Mouse (Mus musculus): Measurements from ENCODE around the gene Atp8b2.
A peak's percentile ranks its signal among the peaks of the same experiment; 100 is the strongest.

Atp8b2 gene

DNA sequence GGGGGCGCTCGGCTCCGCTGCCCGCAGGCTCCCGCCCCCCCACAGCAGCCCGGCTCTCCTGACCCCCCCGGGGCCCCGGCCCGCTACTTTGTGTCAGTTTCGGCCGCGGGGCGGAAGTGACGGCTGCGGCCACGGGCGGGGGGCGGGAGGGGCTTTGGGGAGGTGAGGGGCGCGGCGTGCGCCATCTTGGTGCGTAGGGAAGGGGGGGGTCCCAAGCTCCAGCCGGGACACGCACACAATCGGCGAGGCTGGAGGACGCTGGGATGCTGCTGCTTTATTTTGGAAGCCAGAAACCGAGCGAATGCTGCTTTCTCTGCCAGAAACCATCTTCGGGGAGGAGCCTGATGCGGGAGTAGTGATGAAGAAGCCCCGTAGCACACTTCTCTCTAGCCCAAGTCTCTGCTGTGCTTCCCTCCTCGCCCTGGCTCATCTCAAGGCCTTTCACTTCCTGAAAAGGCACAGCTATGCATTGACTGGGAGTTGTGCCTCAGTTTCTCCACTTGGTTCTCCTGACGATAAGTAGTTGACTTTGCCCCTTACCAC, at the start of gene Atp8b2:
TSS of gene Atp8b2 (minus strand) at position 288 of the 543 bp plus-strand sequence.
- DNase-seq (ENCODE audit: low spot score in 2 of 2) = peak; percentile 26 to 74

DNA sequence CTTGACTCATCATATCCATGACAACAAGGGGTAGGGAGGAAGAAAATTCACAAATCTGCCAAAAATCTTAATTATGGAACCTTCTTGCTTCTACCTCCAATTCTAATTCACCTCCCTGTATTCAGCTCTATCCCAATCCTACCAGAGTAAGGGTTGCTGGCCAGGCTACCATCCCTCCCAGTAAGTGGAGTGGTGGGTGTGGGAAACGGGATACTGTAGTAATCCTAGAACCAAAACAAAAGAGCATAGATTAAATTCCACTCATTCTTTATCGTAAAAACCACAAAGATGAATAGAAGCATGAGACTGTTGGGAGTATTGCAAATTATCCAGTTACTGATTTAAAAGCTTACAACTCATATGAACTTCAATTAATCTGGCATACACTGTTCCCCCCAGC, 47.0 kb upstream of the Atp8b2 start:
- DNase-seq (ENCODE audit: low spot score in 2 of 2) = no peak

DNA sequence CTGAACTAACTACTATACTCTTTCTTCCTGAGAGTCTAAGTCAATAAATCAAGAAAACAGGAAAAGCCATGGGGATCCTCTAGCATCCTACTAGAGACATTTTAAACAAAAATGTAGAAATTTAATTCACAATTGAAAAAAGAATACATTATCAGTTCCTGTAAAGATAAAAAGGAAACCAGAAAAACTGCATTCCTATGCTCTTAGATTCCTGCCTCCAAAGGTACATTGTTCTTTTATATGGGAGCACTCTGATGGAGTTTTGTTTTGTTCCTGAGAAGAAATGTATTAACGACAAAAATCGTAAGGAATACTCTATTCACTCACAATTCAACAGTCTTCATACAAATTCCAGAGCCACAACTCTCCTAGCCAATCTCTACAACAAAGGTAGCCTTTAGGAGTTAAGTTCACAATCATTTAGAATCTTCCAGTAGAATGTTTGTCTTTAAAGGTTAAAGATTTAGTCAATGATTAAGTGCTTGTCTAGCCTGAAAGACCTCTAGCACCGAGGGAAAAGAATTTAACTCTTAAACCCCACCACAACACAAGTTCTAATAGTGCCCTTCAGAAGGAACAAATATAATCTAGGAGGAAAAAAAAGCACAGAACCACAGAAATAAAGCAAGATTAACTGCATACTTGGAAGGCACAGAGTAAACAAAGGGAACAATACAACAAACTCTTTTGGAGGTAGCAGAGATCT, 40.9 kb upstream of the Atp8b2 start:
- no peak for DNase-seq (ENCODE audit: low spot score in 2 of 2)

DNA sequence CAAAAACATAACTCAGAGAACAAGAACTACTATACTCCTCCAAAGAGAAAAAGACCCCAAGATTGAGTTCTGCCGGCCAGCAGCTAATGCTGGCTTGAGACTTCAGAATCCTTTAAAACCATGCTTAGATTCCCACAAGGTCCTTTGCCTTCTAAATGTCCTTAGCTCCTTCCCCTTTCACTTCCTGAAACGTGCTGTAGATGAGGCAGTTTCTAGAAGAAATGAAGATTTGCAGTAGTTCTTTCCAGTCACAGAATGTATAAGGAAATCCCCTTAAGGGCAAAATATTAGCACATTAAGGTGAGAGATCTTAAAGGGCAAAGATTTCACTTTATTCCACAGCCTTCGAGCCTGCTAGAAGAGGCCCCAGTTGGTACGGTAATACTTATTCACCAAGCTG, 36.5 kb upstream of the Atp8b2 start:
- DNase-seq (ENCODE audit: low spot score in 2 of 2) = no peak

DNA sequence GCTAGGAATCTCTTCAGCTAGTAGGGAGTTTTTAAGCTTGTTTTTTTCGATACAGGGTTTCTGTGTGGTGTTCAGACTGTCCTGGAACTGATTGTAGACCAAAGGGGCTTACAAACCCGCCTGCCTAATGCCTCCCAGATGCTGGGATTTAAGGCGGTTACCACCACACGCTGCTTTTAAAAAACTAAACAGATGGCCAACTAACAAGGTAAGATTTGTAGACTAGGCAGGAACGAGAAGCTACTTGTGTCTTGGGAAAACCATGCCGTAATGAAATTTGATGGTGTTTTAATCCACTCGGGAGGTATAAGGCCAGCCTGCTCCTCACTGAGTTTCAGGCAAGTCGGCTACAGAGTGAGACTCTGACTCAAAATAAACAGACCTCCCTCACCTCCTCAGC, 35.8 kb upstream of the Atp8b2 start:
- peak in 1 of 2 experiments; percentile 14 for DNase-seq (ENCODE audit: low spot score in 2 of 2)

DNA sequence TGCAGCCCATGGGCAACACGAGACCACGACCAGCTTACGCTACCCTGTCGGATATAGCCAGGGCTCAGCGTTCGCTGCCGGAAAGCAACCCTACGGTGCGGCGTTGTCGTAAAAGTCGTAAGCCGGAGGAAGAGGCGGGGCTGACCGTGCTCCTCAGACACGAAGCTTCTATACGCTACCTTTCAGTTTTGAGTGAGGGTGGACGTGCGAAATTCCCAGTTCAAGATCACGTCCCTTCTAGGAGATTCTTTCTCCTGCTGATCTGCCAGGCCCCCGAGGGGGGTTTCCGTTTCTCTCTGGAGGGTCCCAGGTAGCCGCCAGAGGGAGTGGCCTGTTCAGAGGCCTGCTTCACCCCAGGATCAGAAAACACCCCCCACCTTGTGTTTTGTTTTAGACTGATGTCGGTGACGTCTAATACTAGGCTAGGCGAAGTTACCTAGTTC, 35.3 kb upstream of the Atp8b2 start, which contains the start of gene Hax1:
TSS of gene Hax1 (minus strand) at position 169 of the 443 bp plus-strand sequence.
- DNase-seq (ENCODE audit: low spot score in 2 of 2) = peak; percentile 93 to 96

DNA sequence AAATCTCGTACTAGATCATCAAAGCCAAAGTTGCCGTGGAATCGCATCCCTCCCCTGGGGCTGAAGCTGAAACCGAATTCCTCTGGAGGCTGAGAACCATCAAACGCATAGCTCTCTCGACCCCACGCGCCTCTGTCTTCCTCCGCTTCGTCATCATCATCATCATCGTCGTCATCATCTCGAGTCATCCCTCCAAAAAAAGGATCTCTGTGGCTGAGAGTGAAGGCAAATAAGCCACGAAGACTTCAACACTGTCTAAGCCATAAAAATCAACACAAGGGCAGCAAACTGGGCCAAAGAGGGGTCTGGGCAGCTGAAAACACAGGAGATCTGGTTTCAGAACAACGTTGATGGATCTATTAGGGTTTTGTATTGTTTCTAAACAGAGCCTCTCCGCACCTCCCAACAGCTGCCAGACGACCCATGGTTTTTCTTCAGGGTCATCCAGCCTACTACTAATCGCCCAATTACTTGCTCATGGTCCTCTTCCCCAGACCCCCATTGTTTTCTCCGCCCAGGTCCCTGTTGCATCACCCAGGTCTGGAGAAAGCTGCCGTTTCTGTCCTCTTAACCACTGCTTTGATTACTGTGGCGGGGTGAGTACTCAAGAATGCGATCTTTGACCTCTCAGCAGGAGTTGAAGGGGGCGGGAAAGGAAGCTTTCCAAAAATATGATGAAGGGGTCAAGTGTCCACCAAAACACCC, 34.6 kb upstream of the Atp8b2 start:
- peak in 1 of 2 experiments; percentile 13 for DNase-seq (ENCODE audit: low spot score in 2 of 2)

DNA sequence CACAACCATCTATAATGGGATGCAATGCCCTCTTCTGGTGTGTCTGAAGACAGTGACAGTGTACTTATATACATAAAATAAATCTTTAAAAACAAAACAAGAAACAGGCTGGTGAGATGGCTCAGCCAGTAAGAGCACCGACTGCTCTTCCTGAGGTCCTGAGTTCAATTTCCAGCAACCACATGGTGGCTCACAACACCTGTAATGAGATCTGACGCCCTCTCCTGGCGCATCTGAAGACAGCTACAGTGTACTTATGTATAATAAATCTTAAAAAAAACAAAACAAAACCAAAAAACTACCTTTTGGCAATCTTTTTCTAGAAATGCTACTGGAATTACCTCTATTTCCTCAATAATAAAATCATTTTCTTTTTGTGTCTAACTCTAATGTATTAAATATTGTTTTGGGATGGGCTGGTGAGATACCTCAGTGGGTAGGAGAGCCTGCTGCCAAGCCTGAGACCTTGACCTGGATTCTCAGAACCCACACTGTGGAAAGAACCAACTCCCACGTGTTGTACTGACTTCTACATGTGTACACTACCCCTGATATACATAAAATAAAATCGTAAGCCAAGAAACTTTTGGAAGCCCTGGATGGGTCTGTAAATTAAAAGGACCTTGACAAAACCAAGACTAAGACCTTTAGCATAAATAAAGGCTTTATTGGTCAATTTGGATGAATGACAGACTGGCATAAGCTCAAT, 31.7 kb upstream of the Atp8b2 start:
- DNase-seq (ENCODE audit: low spot score in 2 of 2) = no peak

DNA sequence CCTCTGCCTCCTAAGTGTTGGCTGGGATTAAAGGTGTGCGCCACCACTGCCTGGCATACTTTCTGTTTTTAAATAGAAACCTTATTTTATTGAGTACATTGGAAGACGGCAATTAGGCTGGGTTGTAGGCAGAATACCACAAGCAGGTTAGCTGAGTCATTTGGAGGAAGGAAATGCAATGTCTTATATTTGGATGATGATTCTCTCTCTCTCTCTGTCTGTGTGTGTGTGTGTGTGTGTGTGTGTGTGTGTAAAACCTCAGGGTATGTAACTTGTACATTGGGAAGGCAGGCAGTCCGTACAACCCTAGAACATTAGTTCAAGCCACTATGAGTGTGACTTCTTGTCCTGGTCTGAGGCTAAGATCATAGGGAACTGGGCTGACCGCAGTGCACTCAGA, 24.5 kb upstream of the Atp8b2 start:
- no peak for DNase-seq (ENCODE audit: low spot score in 2 of 2)

DNA sequence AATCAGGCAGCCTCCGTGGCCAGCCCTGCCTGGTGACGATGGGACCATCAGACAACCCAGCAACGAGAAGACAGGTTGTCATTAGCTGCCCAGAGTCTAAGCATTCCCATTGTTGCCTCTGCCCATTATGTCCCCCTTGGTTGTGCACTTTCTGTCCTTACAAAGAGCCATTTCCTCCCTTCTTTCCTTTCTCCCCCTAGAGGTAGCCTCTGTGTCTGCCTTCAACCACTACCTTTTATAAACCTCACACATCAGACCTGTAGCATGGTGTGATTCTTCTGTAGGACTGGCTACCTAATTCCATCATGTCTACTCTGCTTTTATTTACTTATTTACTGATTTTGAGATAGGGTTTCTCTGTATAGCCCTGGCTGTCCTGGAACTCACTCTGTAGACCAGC, 23.9 kb upstream of the Atp8b2 start:
- no peak for DNase-seq (ENCODE audit: low spot score in 2 of 2)

DNA sequence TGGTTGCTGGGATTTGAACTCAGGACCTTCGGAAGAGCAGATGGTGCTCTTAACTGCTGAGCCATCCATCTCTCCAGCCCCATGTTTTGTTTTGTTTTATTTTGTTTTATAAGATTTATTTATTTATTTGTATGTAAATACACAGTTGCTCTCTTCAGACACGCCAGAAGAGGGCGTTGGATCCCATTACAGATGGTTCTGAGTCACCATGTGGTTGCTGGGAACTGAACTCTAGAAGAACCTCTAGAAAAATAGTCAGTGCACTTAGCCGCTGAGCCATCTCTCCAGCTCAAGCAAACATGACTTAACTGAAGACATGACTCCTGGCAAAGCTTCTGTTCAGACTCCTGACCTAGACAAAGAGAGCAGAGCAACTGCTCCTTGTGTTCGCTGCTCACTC, 19.1 kb upstream of the Atp8b2 start:
- DNase-seq (ENCODE audit: low spot score in 2 of 2) = no peak

DNA sequence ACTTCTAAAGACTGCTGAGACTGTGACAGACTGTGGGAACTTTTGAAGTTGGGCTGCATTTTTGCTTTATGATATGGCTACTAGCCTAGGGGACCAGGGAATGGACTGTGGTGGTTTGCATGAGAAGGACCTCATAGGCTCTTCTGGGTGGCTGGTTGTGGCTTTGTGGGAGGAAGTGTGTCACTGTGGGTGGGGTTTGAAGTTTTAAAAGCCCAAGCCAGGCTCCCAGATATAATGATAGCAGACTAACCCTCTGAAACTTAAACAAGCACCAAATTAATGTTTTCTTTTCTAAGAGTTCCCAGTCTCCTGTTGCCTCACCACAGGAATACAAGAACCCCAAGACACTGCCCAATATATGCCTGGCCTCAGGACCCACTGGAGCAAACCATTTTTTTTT, 13.6 kb upstream of the Atp8b2 start:
- no peak for DNase-seq (ENCODE audit: low spot score in 2 of 2)

DNA sequence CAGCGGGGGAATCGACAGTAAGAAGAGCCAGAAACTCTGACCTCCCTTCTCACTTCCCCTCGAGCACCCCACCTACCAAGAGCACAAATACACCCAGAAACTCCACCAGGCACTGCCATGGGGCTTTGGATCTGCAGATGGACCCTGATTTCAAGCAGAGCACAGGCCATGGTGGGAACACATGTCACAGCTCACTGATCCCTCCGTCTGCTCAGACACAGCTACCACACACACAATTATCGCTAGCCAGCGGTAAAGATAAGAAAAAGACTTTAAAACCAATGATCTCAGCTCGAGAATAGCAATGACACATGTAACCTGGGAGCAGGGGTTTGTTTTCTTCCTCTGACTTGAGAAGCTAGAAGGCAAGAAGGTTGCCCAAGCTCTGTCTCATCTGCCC, 5.2 kb upstream of the Atp8b2 start:
- DNase-seq (ENCODE audit: low spot score in 2 of 2) = no peak

DNA sequence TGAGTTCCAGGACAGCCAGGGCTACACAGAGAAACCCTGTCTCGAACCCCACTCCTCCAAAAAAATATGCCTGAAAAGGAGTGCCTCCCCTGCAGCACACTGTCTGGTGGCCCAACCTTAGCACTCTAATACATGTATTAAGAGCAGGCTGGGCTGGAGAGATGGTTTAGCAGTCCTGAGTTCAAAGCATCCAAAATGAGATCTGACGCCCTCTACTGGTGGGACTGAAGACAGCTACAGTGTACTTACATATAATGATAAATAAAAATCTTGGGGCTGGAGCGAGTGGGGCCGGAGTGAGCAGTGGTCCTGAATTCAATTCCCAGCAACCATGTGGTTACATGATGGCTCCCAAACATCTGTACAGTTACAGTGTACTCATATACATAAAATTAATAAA, 3.6 kb upstream of the Atp8b2 start:
- no peak for DNase-seq (ENCODE audit: low spot score in 2 of 2)

DNA sequence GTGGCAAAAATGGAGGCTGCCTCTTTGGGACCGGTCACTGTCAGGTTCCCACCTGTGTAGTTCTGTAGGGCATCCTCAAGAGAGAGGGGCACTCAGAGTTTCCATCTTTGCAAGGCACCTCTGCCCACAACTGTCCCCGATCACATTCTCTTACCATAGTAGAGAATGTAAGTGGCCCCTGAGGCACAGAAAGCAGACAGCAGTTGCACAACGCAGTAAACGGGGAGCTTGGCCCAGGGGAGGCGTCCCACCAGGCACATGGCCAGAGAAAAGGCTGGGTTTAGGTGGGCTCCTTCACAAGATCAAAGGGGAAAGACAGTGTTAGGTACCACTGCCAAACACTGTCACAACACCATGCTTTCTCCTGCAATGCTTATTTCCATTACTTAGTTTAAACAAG, 2.7 kb upstream of the Atp8b2 start:
- peak in 1 of 2 experiments; percentile 51 for DNase-seq (ENCODE audit: low spot score in 2 of 2)

DNA sequence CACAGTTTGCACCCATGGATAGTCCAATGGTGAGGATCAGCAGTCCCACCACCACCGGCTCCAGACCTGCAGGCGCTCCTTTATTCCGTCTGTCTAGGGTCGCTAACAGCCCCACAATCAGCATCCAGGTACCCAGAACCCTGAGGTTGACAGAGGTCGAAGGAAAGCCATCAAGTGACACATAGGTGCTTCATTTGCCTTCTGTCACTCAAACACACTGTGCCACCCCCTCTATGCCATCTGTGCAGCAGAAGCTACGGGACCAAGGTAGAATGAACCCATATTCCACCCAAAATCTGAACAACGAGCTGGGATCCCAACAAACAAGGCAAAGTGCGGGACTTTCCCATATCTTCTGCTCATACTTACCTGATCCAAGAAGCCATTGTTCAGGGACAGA, 2.2 kb upstream of the Atp8b2 start:
- DNase-seq (ENCODE audit: low spot score in 2 of 2) = peak in 1 of 2 experiments; percentile 51

DNA sequence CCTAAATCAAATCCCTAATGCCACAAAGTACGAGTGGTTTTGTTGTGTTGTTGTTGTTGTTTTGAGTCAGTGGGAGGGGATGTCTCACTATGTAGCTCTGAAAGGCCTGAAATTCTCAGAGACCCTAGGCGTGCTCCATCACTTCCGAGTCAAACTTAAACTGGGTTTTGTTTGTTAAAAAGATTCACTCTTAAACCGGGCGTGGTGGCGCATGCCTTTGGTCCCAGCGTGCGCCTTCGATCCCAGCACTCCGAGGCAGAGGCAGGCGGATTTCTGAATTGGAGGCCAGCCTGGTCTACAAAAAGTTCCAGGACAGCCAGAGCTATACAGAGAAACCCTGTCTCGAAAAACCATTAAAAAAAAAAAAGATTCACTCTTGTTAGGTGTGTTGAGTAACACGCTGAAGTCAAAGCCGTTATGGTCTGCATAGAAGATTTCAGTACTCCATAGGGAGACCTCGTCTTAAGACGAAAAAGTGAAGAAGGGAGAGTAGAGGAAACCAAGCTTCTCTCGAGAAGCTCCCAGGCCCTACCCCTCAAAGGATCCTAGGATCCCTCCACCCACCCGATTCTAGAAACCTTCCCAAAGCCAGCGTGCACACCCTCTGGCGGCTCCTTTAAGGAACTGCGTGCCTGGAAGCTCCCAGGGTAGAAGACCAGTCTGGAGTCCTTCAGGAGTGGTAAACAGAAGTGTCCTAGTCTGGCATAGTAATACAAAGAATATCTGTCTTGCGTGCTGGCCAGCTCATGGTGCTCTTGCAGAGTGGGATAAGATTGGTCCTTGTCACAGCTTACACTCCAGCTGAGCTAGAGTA, 825 bp upstream of the Atp8b2 start:
- no peak for DNase-seq (ENCODE audit: low spot score in 2 of 2)

DNA sequence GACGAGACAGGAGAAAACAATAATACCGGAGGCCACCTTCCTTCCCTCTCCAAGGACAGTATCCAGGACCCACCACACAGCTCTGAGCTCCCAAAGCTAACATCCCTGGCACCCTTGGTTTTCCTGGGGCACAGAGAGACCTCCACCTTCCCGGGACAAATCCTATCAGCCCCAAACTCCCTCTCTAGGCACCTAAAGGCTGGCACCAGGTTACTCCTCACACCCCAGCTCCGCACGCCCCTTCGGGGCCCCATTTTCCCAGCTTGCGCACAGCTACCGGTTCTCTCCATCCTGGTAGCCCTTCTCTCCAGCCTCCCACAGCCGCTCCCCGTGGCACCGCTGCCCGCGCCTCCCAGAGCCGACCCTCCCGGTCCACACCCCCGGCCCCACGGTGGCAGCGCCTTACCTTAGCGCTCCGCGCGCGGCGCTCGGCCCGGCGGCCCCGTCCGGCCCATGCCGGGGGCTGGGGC, 522 bp downstream of the Atp8b2 start:
- no peak for DNase-seq (ENCODE audit: low spot score in 2 of 2)

DNA sequence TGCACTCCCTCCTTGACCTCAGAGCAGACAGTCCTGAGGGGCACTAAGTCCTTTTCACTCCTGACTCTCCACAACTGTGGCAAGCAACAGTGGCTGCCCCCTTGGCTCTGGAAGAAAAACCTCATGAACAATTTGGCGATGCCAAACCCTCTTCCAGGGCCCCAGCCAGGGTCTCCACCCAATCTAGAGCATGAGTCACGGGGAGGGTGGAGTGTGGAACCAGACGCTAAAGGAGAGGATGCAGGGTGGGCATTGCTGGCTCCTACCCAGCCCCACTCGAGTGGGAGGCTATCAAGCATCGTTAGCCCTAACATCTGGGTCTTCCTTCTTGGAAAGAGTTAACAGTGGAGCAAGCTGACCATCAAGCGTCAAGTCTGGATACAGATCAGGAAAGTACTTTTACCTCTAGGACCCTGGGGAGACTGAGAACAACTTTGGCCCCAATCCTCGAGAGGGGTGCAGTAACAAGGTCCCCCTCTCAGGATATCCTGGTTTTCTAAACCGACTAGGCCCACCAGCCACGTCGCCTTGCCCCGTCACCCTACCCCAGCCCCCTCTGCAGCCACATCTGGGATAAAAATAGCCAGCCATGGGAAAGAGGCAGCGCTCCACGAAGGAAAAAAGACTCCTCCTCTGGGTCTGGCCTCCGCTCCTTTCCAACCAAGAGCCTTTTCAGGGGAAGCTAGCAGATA, 1.1 kb downstream of the Atp8b2 start:
- DNase-seq (ENCODE audit: low spot score in 2 of 2) = no peak

DNA sequence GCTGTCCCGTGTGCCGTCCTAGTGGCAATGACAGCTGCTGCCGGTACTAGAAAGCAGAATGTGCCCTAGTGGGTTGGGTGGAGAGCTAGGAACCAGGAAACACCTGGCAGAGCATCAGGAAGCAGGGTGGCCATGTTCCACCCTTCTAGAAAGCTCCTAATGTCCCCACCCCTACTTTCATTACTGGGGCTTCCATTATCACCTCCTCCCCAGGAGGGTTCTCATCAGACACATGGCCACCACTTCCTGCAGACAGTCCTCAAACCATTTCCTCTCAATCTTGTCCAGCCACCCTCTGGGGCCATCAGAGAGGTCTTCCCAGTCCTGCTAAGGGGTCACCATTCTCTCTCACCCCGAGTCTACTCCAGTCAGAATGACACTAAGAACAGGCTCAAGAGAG, 1.9 kb downstream of the Atp8b2 start:
- no peak for DNase-seq (ENCODE audit: low spot score in 2 of 2)

DNA sequence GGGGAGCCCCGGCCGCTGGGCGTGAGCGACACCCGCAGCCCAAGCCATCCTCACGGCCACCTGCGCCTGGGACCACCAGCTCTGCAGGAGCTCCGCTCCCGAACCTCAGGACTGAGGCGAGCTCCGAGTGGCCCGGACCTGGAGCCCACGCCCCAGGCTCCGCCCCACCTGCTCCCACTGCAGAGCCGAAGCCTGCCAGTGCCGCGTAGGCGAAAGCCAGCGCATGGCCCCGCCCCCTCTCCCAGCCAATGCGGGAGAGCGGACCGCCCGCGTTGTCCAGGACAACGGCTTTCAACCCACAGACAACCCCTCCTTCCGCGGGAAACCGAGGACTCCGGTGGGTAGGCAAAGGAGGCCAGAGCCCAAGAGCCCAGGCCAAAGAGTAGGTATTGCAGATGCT, 2.8 kb downstream of the Atp8b2 start:
- DNase-seq (ENCODE audit: low spot score in 2 of 2) = peak; percentile 77 to 84
